Mouse (Mus musculus): ENCODE data around the gene E2f4.

DNA sequence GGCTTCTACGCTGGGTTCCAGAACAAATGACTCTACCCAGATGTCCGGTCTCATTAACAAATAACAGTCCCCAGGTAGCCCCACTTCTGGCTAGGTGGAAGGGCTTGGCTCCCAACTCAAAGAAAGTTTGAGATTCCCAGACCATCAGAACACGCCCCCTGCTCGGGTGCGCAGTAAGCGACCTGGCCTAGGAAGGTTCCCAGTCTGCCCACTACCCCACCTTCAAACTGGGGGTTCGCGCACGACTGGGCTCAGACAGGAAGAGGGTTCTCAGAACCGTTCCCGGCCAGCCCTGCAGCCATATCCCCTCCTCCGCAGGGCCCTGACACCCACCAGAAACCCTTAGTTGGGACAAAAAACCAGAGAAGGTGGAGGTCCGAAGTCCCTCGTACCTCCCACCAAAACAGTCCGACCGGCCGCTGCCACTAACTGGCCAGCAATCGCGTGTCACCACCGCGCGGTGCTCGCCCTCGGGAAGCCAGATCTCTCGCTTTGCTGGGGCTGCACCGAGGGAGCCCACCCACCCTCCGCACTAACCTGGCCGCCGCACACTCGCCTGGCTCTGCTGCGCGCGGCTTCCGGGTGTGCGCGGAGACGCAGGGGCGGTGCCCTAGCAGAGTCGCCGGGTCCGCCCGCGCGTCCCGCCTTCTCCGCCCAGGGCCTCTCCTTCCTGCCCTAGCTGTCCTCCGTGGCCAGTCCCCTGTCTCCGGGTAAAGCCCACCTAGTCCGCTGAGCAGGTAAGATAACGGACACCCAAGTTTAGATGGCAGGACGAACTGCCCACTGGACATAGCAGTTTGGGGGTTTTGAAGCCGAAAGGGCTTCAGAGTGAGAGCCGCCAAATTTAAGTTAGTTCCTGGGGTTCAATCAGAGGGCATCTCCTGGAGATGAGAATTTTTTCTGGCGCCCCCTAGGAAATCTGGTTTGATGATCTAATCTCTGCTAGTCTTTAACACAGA, 33.2 kb upstream of the E2f4 start, which contains the start of the genes Tradd and Fbxl8:
- TF ChIP-seq CTCF (IDR thresholded peaks at IDR 0.05; ENCODE audit: extremely low read depth, insufficient read depth, low read length) (no peak), POLR2A (IDR thresholded peaks at IDR 0.05; ENCODE audit: extremely low read depth, insufficient read depth, low read length) (no peak)
